Mouse (Mus musculus) G1E (cell line): ENCODE results near the gene Mphosph10.

Source experiments
- CTCF ChIP-seq: IDR thresholded peaks from 2 replicates; pipeline ENCODE4 v1.5.1; 2012; ENCODE audit warnings: low read depth, low read length, inconsistent platforms, mixed read lengths
- GATA1 ChIP-seq: IDR thresholded peaks from 2 replicates; pipeline ENCODE4 v1.6.1; 2012; ENCODE audit warnings: borderline replicate concordance, low read length, inconsistent platforms, mixed read lengths
- GATA2 ChIP-seq: IDR thresholded peaks from 2 replicates; pipeline ENCODE4 v1.6.1; 2012; ENCODE audit warnings: low read depth, low read length, inconsistent platforms, borderline replicate concordance
- TAL1 ChIP-seq: conservative IDR thresholded peaks from 2 replicates; pipeline ENCODE4 v1.6.1; 2012; ENCODE audit warnings: low read depth, low read length, inconsistent platforms, mixed read lengths

DNA sequence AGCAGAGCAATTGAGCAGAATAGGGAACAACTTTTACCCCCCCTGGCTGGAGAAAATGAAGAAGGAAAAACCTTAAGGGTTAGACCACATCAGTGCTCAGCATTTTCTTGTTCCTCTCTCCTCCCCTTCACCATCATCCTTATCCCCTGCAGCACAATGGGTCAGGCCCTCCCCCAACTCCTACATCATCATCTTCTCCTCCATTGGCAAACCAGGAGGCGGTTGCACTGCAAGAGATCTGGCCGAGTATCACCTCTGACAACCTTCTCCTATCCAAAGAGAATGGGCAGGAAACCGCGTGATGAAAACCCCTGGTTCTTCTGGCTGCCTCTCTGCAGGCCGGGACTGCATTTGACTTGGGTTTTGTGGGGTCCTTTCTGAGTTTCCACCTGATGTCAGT, 35.4 kb downstream of the Mphosph10 start:
- TF ChIP-seq CTCF (no peak), GATA2 (no peak), TAL1 (no peak), GATA1 (no peak)
